Mouse (Mus musculus): Measurements from ENCODE around the gene Crb3.

Crb3 gene

DNA sequence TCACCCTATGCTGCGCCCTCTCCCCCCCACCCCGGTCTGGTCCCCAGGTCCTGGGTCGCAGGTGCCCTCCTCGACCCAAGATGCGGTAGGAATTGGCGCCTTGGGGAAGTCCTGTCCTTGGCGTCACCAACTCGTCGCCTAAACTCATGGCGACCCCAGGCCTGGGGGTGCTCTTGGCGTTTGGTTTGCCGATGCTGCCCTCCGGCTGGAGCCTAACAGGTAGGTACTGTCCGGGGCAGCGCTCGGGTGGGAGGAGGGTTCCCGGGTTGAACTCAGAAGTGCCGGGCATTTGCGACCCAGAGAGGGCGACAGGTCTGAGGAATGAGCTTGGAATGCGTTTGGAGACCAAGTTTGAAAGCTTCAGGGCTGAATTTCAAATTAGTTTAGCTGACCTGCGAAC lies 3.6 kb downstream of the Crb3 start:
- no peak for DNase-seq

DNA sequence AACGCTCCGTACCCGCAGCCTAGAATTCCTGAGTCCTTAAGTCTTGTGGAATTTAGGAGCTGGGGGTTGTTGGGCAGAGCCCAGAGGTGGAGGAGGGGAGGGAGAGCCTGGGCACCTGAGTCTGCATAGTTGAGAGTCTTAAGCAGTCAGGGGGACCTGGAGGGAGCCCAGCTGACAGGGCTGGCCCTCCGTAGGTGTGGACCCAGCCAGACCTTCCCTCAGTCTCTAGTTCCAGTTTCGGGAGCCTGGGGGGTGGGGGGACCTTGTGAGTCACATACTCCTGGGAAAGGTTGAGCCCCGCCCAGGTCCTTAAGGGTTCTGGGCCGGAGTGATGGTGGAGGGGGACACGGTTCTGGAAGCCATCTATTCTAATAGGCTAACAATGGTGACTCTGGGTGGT lies 4.1 kb downstream of the Crb3 start:
- DNase-seq: no peak

DNA sequence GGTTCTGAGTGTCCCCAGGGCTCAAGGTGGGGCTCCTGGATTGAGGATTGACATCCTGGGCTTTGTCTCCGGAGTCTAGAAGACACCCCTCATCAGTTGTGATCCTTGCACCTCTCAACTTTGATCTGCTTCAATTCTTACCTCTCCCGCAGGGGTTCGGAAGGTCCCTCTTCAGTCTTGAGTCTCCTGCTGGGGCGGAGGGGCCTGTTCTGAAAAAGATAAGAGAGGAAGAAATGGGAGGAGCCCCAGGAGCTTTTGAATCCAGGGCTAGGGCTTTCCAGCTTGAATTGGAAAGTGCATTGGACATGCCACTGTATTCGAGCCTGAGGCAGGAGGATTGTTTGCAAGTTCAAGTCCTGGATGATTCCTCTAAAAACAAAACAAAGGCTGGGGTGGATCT lies 8.0 kb downstream of the Crb3 start:
- no peak for DNase-seq

DNA sequence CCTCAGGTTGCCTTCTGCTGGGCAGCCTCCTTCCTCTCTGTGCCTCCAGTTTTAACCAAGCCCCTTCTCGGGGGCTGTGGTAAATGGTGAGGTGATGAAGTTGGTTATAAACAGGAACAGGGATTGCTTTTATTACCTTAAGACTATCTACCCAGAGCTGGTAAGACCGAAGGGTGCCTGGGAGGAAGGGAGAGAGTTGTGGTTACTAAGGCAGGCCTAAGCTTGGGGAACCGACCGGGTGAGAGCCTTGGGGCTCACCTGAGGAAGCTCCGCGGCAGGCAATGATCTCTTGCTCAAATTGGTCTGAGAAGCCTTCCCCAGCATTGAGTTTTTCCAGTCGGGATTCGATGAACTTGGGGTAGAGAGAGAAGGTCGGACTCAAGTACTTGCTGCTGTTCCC lies 11.4 kb downstream of the Crb3 start:
- no peak for DNase-seq

DNA sequence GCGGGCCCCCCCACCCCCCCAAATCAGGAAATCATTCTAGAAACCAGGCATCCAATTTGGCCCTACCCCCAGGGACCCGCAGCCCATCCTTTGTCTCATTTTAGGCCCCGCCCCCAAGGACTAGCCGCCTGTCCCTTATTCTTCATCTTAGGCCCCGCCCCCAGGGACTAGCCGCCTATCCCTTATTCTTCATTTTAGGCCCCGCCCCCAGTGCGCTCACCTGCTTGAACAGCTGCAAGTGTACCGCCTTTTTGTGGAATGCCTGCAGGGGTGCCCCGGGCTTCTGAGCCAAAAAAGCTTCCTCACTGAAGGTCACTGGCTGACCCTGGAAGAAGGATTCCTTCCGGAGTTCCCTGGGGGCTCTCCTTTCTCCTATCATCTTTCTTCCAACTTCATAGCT lies 11.8 kb downstream of the Crb3 start:
- DNase-seq: no peak

DNA sequence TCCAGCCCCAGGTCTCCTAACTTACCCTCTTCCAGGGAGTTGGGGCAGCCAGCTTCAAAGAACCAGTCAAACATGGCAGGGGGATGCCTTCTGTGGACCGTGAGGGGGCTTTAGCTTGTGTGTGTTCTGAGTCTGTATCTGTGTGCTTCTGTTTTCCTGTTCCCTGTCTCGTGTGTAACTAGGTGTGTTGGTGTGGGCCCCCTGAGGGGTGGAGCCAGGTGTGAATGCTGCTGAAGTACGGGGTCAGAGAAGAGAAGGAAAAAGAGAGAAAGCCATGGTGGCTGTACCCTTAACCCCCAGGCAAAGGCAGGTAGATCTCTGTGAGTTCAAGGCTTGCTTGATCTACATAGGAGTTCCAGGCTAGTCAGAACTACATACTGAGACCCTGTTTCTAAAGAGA lies 18.0 kb downstream of the Crb3 start:
- DNase-seq: no peak

DNA sequence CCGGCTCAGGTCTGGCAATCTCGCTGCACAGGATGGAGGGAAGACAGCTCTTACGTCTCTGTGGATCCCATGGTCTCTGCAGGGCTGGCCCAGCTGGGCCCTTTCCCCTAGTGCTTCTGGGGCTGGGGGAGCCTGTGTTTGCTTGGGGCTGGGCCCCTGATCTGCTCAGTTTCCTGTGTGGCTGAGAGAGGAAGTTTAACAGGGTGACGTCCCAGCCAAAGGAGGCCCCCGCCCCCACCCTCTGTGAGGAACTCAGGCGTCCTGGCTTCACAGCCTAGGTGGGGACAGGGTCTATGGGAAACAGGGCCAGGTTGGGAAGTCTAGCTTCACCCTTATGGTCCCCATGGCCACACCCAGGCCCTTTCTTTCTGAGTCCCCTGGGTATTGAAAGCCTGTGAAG lies 19.4 kb downstream of the Crb3 start, which contains the start of gene Dennd1c:
Dennd1c (minus strand) TSS at position 179 of the 400 bp plus-strand sequence.
- DNase-seq: no peak

DNA sequence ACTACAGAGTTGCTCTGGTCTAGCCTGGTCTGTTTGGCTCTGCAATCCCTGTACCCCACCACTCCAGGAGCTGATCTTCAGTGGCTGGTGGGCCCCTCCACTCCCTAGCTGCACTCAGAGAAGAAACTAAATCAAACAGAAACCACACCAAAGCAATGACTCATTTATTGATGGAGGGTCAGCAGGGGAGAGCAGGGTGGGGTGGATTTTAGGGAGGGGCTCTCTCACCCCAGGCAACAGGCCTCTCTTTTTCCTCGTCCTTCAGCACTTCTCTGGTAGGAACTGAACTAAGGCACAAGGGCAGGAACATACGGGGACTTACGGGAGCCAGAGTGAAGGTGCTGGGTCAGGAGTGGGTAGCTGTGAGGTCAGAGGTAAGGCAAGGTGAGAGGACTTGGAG lies 21.0 kb downstream of the Crb3 start:
- DNase-seq: no peak

DNA sequence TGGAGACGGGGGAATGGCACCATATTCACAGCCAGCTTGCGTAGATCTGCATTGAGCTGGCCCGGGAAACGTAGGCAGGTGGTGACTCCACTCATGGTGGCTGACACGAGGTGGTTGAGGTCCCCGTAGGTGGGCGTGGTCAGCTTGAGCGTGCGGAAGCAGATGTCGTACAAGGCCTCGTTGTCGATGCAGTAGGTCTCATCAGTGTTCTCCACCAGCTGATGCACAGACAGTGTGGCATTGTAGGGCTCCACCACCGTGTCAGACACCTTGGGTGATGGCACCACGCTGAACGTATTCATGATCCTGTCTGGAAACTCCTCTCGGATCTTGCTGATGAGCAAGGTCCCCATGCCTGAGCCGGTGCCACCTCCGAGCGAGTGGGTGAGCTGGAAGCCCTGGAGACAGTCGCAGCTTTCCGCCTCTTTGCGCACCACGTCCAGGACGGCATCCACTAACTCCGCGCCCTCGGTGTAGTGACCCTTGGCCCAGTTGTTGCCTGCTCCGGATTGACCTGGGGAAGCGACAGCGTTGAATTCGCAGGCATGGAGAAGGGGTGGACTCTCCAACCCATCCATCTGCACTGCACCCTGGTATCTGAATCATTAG lies 22.4 kb downstream of the Crb3 start:
- DNase-seq: peak in 1 of 2 experiments; percentile 23

DNA sequence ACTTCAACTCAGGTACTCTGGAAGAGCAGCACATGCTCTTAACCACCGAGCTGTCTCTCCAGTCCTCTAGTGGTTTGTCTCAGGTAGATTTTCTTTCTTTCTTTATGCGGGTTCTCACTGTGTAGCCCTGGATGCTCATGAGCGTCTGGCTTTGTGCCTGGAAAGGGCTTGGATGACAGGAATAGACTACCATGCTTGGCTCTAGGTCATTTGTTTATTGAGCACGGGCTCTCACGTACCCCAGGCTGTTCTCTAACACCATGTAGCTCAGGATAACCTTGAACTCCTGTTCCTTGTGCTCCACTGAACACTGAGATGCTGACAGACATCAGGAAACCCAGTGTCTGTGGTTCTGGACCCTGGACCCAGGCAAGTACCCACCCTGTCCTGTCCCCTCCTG lies 23.6 kb downstream of the Crb3 start:
- DNase-seq: peak; percentile 79 to 84

DNA sequence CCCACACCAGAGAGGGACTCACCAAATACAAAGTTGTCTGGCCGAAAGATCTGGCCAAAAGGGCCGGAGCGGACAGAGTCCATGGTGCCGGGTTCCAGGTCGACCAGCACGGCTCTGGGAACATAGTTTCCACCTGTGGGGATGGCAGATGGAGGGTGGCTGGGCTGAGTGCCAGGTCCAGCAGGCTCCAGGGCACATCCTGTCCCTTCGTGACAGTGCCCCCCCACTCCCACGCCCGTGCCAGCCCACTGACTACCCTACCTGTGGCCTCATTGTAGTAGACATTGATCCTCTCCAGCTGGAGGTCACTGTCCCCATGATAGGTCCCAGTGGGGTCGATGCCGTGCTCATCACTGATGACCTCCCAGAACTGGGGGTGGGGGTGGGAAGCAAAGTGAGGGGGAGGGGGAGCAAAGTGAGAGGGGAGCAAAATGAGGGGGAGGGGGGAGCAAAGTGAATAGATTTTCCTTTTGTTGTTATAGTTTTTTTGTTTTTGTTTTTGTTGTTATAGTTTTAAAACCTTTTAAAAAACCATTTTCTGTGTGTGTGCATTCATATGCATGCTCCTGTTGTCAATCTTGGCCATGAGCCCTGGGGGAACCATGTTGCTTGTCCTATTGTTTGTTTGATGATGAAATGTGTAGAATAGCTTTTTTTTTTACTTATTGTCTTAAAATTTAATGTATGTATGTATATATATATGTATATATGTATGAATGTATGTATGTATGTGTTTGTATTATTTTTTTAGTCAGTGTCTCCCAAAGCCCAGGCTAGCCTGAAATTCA lies 27.3 kb downstream of the Crb3 start:
- DNase-seq: peak; percentile 95 to 99

DNA sequence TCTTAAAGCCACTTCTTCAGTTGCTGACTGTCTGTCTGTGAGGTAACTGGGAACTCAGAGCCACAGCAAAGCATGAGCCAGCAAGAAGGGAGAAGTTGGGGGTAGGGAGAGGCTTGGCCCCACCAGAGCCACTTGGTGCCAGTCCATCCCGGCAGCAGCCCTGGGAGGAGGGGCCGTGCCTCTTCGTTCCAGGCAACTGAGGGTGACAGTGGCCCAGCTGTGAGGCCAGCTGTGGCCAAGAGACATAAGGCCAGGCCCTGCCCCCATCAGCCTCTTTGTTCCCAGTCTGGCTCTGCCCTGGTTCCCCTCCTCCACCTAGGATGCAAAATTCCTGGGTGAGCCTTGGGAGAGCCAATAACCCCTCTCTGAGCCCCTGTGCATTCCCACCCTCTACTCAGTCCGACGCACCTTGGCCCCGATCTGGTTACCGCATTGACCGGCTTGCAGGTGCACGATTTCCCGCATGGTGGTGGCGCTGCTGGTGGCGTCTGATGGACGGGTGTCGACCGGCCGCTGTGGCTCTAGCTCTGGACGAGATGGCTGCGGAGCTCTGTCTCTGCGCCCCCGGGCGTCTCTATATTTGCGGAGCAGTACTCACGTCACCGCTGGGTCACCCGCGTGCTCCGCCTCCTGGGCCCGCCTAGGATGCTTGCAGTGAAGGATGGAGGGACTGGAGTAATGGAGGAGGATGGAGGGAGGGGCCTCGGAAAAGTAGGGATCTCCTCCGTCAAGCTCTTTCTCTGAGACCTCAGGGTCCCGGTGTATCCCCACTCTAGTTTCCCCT lies 28.3 kb downstream of the Crb3 start, which contains the start of gene Tubb4a:
Tubb4a (minus strand) TSS at position 734 of the 784 bp plus-strand sequence.
- DNase-seq: peak; percentile 92 to 95

DNA sequence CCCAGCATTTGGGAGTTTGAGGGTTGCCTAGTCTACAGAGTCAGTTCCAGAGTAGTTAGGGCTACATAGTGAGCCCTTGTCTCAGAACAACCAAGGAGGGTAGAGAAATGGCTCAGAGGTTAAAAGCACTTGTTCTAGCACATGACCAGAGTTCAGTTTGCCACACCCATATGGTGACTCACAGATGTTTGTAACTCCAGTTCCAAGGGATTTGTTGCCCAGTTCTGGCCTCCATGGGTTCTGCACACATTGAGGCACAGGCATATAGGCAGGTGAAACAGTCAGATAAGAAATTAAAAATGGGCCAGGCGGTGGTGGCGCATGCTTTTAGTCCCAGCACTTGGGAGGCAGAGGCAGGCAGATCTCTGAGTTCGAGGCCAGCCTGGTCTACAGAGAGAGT lies 35.3 kb downstream of the Crb3 start:
- no peak for DNase-seq

DNA sequence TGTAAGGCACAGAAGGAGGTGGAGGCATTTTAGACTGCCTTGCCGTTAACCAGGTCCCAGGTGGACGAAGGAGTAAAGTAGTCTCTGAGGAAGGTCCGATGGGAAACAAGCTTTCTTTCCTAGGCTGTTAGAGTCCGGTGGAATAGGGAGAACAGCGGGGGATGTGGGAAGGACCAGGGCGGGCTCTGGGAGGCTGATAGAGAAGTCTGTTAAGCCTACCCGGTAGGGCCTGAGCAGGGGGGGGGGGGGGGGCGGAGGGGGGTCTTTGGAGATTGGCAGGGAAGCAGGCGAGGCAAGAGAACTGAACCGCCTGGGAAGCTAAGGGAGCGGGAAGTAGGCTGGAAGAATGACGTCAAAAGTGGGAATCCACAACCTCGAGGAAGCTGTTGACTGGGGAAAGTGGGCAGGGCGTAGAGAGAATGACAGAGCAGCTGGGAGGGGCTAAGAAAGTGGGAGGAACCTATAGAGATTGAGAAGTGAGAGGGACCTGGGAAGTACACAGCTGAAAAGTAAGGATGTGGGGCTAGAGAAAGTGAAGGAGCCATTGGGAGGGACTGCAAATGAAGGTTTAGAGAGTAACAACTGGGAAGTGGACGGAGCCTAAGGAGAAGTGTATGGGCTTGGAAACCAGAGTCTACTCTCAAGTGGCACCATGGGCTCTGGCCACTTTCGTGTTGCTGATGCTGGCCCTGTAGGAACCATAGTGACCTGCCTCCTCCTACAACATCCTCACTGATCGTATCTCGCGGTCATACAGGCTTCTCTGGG lies 37.1 kb downstream of the Crb3 start:
- peak in 1 of 2 experiments; percentile 48 for DNase-seq

DNA sequence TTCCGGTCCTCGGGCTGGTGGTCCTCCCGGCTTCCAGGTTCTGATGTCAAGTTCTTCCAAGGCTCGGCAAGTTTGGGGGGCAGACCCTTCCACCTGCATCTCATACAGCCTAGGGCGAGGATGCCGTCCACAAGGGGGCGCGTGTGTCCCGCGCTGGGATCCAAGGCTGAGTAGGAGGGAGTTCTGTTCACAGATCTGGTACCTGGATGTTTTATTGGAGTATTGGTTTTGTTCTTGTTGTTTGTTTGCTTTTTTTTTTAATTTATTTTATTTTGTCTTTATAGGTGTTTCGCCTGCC lies 37.7 kb downstream of the Crb3 start:
- DNase-seq: peak; percentile 87 to 92

DNA sequence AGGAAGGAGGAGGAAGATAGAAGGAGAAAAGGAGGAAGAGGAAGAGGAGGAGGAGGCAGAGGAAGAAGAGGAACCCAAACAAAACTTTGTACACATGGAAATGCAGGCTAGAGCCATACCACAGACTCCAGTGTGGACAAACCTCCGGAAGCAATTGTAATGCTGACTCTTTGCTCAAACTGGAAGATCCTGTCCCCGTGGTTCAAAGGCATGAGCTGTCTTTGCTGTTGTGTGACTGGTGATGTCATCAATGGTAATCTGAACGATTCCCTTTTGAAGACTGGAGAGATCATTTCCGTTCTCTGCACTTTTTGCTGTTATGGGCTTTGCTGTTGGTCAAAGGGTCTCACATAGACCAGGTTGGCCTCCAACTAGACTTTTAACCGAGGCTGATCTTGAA lies 39.4 kb downstream of the Crb3 start:
- DNase-seq: no peak

DNA sequence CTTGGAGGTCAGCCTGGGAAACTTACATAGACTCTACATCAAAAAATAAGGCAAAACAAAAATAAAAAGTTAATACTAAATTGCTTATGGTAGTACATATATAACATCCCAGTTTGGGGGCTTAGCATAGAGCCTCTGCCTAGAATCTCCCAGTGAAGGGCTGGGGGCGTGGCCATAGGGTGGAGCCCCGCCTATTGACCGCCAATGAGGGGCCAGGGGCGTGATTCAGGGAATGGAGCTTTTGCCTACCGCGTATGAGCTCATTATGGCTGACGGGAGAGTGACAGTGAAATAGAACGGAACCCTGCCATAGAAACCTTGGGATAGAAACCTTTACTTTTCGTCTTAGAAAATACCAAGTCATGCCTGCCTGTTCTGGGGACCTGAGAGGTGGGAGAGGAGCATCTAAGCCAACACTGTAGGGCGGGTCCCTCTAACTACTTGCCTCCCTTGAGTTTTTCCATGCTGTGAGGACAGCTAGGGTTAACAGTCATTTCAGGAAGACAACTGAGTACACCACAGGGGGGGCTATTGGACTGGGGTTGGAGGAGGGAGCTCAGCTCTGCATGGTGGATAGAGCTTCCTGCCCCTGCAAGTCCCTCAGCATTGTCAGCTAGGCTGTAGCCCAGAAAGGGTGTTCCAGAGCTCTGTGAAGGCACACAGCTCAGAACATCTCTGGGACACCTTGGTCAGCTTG lies 40.9 kb downstream of the Crb3 start:
- no peak for DNase-seq

DNA sequence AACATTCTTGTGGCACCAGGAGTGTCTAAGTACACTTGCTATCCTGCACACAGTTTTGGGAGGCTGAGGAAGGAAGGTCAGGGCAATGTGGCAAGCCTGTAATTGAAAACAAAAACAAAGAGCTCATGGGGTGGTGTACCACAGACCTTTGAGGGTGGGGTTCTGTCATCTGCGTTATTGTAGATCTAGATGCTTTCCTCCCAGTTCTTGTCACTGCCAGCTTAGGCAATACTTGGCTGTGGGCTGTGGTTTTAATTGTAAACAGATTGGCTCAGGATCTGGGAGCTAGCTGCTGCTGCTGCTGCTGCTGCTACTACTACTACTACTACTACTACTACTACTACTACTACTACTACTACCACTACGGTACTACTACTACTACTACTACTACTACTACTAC lies 43.4 kb downstream of the Crb3 start:
- no peak for DNase-seq

DNA sequence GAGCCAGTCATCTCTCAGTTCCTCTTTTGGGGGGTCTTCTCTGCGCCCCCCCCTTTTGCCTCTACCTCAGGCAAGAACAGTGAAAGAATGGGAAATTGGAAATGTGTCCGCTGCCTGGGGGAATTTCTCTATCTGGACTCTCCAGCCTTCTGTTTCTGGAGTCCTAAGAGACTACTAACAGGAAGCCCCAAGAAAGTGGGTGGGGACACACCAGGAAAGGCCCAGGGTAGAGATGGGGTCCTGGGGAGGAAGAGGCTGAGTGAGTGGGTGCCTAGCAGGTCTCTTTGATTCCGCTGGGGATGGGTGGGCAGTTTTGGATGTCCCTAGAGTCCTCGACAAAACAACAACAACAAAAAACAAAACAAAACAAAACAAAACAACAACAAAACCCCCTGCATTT lies 45.6 kb downstream of the Crb3 start:
- no peak for DNase-seq

DNA sequence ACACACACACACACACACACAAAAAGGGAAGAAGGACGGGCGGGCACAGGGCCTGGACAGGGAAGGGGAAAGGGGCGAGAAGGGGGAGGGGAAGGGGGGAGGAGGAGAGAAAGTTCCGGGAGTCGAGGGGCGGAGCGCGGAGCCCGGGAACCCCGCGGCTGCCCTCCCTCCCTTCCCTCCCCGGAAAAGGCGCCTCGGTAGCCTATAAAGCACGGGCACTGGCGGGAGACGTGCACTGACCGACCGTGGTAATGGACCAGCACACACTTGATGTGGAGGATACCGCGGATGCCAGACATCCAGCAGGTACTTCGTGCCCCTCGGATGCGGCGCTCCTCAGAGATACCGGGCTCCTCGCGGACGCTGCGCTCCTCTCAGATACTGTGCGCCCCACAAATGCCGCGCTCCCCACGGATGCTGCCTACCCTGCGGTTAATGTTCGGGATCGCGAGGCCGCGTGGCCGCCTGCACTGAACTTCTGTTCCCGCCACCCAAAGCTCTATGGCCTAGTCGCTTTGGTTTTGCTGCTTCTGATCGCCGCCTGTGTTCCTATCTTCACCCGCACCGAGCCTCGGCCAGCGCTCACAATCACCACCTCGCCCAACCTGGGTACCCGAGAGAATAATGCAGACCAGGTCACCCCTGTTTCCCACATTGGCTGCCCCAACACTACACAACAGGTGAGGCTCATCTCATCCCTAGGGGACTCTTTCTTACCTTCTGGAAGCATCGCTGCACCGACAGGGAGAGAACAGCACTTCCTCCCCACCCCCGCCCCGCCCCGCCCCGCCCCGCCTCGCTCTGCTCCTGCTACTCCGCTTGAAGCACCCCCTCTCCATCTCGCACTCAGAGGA lies 46.5 kb downstream of the Crb3 start, which contains the start of gene Tnfsf9:
Tnfsf9 (plus strand) TSS at position 145 of the 854 bp plus-strand sequence.
- DNase-seq: peak; percentile 52 to 68

DNA sequence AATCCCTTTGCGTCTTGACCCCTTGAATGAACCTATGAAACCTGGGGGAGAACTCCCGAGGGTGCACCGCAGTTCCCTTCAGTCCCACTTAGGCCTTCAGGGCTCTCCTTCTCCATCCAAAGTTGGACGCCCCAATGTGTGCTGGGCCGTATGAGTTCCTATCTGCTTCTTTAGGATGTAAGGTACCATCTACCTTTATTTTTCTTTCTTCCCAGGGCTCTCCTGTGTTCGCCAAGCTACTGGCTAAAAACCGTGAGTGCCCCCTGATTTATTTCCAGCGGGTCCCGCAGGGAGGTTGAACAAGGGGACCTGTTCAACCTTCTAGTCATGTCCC lies 47.1 kb downstream of the Crb3 start:
- DNase-seq: no peak

DNA sequence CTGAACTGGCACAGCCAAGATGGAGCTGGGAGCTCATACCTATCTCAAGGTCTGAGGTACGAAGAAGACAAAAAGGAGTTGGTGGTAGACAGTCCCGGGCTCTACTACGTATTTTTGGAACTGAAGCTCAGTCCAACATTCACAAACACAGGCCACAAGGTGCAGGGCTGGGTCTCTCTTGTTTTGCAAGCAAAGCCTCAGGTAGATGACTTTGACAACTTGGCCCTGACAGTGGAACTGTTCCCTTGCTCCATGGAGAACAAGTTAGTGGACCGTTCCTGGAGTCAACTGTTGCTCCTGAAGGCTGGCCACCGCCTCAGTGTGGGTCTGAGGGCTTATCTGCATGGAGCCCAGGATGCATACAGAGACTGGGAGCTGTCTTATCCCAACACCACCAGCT lies 48.2 kb downstream of the Crb3 start:
- DNase-seq: no peak

Data from cerebellum, adult 18-20 months (tissue).